ENCODE assay signal across 1 mouse cellular context in the genomic region with DNA sequence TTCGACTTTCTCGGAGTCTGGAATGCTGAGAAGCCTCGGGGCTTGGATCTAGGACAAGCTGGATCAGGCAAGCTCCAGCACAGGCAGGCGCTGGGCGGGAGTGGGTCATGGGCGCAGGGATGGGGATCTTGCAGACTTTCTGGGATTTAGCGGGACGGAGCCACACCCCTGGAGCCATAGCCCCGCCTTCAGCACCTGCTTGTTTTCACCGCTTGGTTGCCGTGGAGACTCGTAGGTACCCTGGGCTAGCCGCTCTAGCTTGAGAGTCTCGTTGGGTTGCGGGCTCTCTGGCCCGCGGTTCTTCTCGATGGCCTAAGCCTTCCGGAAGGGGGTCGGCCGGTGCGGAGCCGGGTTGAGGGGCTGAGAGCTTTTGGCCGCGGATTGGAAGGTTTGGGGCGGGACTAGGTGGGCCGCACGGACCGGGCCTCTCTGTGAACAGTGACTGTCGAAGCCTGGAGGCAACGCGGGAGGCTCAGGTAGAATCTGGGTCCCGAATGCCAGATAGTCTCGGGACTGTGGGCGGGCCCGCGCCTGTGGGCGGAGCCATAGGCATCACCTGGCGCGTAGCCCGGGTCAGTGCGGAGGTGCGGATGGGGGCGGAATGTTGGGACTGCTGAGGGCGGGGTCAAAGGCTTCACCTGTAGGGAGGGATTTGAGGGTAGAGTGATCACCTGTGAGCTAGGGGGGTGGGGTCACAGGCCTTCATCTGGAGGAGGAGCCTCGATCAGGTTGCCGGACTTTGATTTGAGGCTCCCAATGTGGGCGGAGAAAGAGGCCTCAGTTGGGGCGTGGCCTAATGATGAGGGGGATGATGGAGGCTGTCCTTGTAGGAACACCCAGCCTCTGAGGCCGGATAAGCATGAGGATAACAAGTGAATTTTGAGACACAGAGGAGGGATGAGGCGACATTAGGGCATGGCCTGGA.
TF ChIP-seq lines count a peak whose summit lies in the region.

No protein-coding gene starts in this region.

TF ChIP-seq in C2C12, 6 proteins besides CTCF, POLR2A, EP300 and RAD21 (continued from another document):
- TF ChIP-seq MAX (IDR thresholded peaks at IDR 0.05) (no peak), MYOG (IDR thresholded peaks at IDR 0.05; ENCODE audit: control insufficient read depth, extremely low read depth, insufficient read length) (no peak), CEBPB (IDR thresholded peaks at IDR 0.05; ENCODE audit: low read depth) (no peak)
